Mouse (Mus musculus): ENCODE data around the gene Polr2c. TPM values are rescaled to one million over a fixed set of nuclear protein-coding genes. Genes with fewer than 3 reads are reported as not detected.

The Polr2c gene
- polyA plus RNA-seq, 1 experiment = 154 TPM

DNA sequence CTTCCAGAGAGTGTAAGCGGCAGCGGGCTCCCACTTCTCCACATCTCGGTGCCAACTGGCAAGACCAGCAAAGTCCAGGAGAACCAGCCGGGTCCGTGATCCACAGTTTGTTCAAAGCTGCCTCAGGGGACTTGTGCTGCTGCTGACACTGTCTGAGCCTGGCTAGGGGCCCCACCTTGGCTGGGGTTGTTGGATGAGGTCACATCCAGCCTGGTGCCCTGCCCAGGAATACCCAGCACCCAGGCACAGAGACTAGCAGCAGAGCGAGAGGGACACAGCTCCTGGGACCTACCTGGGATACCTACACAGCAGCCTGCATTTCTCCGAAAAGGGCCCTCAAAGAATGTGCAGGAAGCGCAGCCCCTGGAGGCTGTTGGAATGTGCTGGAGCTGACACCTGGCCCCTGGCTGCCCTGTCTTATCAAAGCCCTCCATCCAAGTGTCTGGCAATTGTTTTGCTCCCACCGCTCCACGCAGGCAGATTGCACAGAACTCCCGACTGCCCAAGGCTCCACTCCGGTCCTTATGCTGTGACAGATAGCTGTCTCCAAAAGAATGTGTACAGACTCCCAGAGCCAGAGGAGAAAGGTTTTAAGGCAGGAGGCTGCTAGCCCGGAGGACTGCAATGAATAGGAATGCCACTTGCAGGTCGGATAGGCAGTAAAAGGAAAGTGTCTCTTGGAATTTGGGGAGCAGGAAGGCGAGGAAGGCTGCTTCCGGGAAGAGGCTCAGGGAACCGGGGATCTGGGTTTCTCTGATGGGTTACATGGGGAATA is 18.0 kb downstream of the Polr2c start:
- peak overlapping the region; percentile 70 for H3K4me3 ChIP-seq (replicated peaks; ENCODE audit: insufficient read depth, low read depth, low read length)
- TF ChIP-seq POLR2A (IDR thresholded peaks at IDR 0.05; ENCODE audit: borderline replicate concordance, insufficient read depth, low read length) = no peak
- TF ChIP-seq CTCF (IDR thresholded peaks at IDR 0.05; ENCODE audit: borderline replicate concordance, insufficient read depth, low read depth, low read length) = no peak
- WGBS = 6% methylated on average over 17 of the region's 17 CpGs
- H3K27me3 ChIP-seq (ENCODE audit: control insufficient read depth, insufficient read depth, low read length) = no peaks in the 10 kb centered on the region
- no peak overlapping the region for H3K27ac ChIP-seq (ENCODE audit: insufficient read depth, low read length)
- no peak for DNase-seq
- H3K4me1 ChIP-seq (ENCODE audit: control insufficient read depth, insufficient read depth, low read length) = peaks cover 10% of the 10 kb centered on the region

DNA sequence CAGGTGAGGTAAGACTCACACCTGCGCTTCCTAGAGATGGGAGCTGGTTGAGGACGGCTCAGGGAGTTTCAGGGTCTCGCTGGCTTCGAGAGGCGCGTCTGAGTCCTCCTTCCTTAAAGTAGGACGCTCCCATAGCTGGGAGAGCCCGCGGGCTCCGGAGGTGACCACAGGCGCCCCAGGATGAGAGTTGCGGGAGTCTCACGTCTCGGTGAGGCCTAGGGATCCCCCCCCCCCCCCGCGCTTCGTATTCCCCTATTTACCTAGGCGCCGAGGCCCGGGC is 18.6 kb downstream of the Polr2c start:
- WGBS = 1% methylated on average over 19 of the region's 20 CpGs
- no peaks in the 10 kb centered on the region for H3K27me3 ChIP-seq (ENCODE audit: control insufficient read depth, insufficient read depth, low read length)
- TF ChIP-seq POLR2A (IDR thresholded peaks at IDR 0.05; ENCODE audit: borderline replicate concordance, insufficient read depth, low read length) (no peak), CTCF (IDR thresholded peaks at IDR 0.05; ENCODE audit: borderline replicate concordance, insufficient read depth, low read depth, low read length) (no peak)
- no peak for DNase-seq
- H3K4me3 ChIP-seq (replicated peaks; ENCODE audit: insufficient read depth, low read depth, low read length) = peak overlapping the region; percentile 70
- no peak overlapping the region for H3K27ac ChIP-seq (ENCODE audit: insufficient read depth, low read length)
- H3K4me1 ChIP-seq (ENCODE audit: control insufficient read depth, insufficient read depth, low read length) = peaks cover 8% of the 10 kb centered on the region

DNA sequence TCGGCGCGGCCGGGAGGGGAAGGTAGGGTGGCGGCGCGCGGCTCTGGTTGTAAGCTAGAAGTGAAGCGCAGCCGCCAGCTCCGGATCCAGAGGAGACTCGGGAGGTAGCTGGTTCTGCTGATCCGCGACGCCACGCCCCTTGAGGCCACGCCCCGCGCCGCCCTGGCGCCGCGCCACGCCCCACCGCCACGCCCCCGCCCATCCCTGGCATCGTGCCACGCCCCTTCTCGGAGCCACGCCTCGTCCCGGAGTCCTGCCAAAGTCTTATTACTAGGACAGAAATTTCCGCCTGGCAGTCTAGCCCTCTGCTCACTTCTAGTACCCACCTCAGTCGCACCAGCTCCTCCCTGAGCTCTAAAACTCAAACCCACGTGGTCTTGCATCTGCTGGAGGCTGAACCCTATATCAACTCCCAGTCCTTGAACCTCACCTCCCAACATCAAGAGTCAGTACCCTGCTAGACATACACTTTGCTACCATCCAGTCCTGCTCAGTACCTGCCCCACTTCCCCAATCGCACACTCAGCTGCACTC is 19.0 kb downstream of the Polr2c start, which contains the start of gene Dok4:
Gene Dok4 (minus strand): TSS at position 134 of the 534 bp plus-strand sequence.
- WGBS = under 1% methylated on average over 36 of the region's 37 CpGs

DNA sequence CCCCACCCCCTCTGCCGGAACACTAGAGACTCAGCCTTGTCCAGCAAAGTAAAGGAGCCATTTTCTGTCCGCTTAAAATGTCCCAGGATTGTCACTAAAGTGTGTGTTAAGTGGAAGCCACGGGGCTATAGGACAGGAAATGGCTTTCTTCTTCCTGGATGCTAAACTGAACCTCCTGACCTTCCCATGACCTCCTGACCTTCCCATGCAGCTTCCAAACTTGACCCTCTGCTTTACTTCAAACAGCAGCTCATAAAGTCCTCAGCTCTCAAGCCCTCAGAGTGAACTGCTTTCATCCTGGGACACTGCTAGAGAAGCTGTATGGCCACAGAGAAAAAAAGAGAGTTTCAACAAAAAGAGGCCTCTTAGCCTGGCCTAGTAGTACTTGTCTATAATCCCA is 19.6 kb downstream of the Polr2c start:
- no peak for DNase-seq
- H3K27ac ChIP-seq (ENCODE audit: insufficient read depth, low read length) = no peak overlapping the region
- peaks cover 4% of the 10 kb centered on the region for H3K4me1 ChIP-seq (ENCODE audit: control insufficient read depth, insufficient read depth, low read length)
- no peak overlapping the region for H3K4me3 ChIP-seq (replicated peaks; ENCODE audit: insufficient read depth, low read depth, low read length)
- no peak for TF ChIP-seq CTCF (IDR thresholded peaks at IDR 0.05; ENCODE audit: borderline replicate concordance, insufficient read depth, low read depth, low read length)
- TF ChIP-seq POLR2A (IDR thresholded peaks at IDR 0.05; ENCODE audit: borderline replicate concordance, insufficient read depth, low read length) = no peak
- no peaks in the 10 kb centered on the region for H3K27me3 ChIP-seq (ENCODE audit: control insufficient read depth, insufficient read depth, low read length)
- WGBS = 63% methylated on average over 3 of the region's 3 CpGs

More for the DNA sequence above, 19.0 kb downstream of the Polr2c start, which contains the start of gene Dok4:
- H3K4me3 ChIP-seq (replicated peaks; ENCODE audit: insufficient read depth, low read depth, low read length) = peak within 1 kb of the TSS; percentile 70
- no peak within 1 kb of the TSS for H3K27ac ChIP-seq (ENCODE audit: insufficient read depth, low read length)
- TF ChIP-seq POLR2A (IDR thresholded peaks at IDR 0.05; ENCODE audit: borderline replicate concordance, insufficient read depth, low read length) = no peak
- no peak for TF ChIP-seq CTCF (IDR thresholded peaks at IDR 0.05; ENCODE audit: borderline replicate concordance, insufficient read depth, low read depth, low read length)
- H3K4me1 ChIP-seq (ENCODE audit: control insufficient read depth, insufficient read depth, low read length) = peaks cover 6% of the 10 kb centered on the region
- DNase-seq = peak; percentile 68 to 76
- no peaks in the 10 kb centered on the region for H3K27me3 ChIP-seq (ENCODE audit: control insufficient read depth, insufficient read depth, low read length)

DNA sequence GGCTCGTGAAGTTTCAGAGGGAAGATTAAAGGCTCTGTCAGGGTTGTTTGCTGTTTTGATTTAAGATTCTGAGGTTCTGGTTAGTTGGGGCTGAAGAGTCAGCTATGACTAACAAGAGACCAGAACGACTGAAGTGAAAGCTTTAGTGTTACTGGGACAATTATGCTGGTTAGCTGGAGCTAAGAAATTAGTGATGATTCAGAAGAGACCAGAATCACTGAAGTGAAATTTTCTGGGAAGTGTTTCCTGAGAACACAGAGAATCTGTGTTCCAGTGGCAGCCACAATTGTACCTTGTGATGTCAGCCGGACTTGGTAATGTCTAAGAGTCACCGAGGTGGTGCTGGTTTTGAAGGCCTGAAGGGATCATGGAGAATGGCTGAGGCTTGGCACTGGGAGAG is 23.5 kb downstream of the Polr2c start:
- 78% methylated on average over 4 of the region's 4 CpGs for WGBS
- no peak for DNase-seq

DNA sequence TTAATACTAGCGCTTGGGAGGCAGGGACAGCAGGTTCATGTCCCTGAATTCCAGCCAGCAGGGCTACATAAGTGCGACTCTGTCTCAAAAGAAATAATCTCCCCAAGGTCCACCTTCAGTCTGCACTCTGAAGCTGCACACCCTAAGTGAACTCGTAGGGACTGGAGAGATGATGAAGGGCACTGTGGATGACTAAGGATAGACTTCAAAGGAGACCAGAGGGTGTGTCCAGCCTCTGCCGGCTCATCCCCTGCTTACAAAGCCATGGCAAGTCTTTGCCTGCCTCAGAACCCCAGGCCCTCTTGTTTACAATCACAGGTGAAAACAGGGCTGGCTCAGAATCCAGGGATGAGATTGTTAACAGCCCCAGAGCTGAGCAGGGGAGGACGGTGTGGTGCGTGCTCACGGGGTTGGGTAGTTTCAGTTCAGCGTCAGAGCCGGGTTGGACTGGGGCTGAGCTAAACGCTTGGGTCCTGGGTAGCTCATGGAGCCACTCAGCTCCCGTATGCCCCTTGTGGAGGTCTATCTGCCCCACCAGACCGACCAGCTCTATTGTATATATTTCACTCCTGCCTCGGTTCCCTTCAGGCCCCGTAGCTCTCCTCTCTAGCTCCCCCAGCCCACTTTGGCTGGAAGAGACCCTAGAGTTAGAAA is 31.3 kb downstream of the Polr2c start:
- no peak overlapping the region for H3K27ac ChIP-seq (ENCODE audit: insufficient read depth, low read length)
- no peaks in the 10 kb centered on the region for H3K4me1 ChIP-seq (ENCODE audit: control insufficient read depth, insufficient read depth, low read length)
- no peak overlapping the region for H3K4me3 ChIP-seq (replicated peaks; ENCODE audit: insufficient read depth, low read depth, low read length)
- no peaks in the 10 kb centered on the region for H3K27me3 ChIP-seq (ENCODE audit: control insufficient read depth, insufficient read depth, low read length)
- TF ChIP-seq POLR2A (IDR thresholded peaks at IDR 0.05; ENCODE audit: borderline replicate concordance, insufficient read depth, low read length) (no peak), CTCF (IDR thresholded peaks at IDR 0.05; ENCODE audit: borderline replicate concordance, insufficient read depth, low read depth, low read length) (no peak)
- DNase-seq = no peak
- WGBS = 45% methylated on average over 14 of the region's 14 CpGs

More for the DNA sequence above, 23.5 kb downstream of the Polr2c start:
- no peak overlapping the region for H3K27ac ChIP-seq (ENCODE audit: insufficient read depth, low read length)
- no peaks in the 10 kb centered on the region for H3K27me3 ChIP-seq (ENCODE audit: control insufficient read depth, insufficient read depth, low read length)
- H3K4me3 ChIP-seq (replicated peaks; ENCODE audit: insufficient read depth, low read depth, low read length) = no peak overlapping the region
- TF ChIP-seq POLR2A (IDR thresholded peaks at IDR 0.05; ENCODE audit: borderline replicate concordance, insufficient read depth, low read length) = no peak
- TF ChIP-seq CTCF (IDR thresholded peaks at IDR 0.05; ENCODE audit: borderline replicate concordance, insufficient read depth, low read depth, low read length) = no peak
- no peaks in the 10 kb centered on the region for H3K4me1 ChIP-seq (ENCODE audit: control insufficient read depth, insufficient read depth, low read length)

DNA sequence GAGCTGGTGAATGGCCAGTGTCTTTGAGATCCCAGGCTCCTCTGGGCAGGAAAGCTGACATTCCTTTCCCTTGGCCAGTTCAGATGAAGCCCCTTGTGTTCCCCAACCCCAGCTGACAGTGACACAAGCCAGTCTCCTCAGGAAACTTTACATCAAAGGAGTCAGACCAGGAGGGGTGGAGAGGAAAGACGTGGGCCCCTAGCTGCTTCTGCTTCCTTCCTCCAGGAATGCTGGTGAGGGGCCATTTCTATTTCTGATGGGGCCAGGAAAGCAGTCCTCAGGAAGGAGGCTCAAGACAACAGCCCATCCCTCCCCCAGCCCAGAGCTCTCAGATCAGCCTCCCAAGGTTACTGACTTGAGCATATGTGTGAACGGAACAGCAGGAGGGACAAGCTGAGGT is 35.7 kb downstream of the Polr2c start:
- H3K27ac ChIP-seq (ENCODE audit: insufficient read depth, low read length) = no peak overlapping the region
- H3K4me3 ChIP-seq (replicated peaks; ENCODE audit: insufficient read depth, low read depth, low read length) = no peak overlapping the region
- TF ChIP-seq POLR2A (IDR thresholded peaks at IDR 0.05; ENCODE audit: borderline replicate concordance, insufficient read depth, low read length) = no peak
- TF ChIP-seq CTCF (IDR thresholded peaks at IDR 0.05; ENCODE audit: borderline replicate concordance, insufficient read depth, low read depth, low read length) = no peak
- no peak for DNase-seq
- WGBS = 40% methylated on average over 2 of the region's 2 CpGs
- no peaks in the 10 kb centered on the region for H3K4me1 ChIP-seq (ENCODE audit: control insufficient read depth, insufficient read depth, low read length)
- no peaks in the 10 kb centered on the region for H3K27me3 ChIP-seq (ENCODE audit: control insufficient read depth, insufficient read depth, low read length)

DNA sequence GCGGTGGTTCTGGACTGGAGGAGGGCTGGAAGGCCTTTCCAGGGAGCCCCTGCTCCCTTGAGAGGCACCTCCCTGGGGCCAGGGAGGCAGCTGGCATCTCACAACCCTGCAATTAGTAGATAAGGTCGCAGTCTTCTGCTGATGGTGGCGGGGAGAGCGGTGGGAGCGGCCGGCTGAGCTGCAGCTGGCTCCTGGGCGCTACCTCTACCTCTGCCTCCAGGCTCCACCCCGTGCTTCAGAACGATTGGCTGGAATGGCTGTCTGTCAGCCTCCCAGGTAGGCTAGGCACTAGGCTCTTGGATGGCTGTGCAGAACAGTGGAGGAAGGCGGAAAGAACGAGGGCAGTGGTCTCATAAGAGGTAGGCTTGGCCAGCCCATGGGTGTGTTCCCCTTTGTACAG is 42.0 kb downstream of the Polr2c start:
- Histone ChIP-seq H3K4me1 (ENCODE audit: control insufficient read depth, insufficient read depth, low read length) (no peaks in the 10 kb centered on the region), H3K27ac (ENCODE audit: insufficient read depth, low read length) (no peak overlapping the region), H3K4me3 (replicated peaks; ENCODE audit: insufficient read depth, low read depth, low read length) (no peak overlapping the region), H3K27me3 (ENCODE audit: control insufficient read depth, insufficient read depth, low read length) (no peaks in the 10 kb centered on the region)
- TF ChIP-seq POLR2A (IDR thresholded peaks at IDR 0.05; ENCODE audit: borderline replicate concordance, insufficient read depth, low read length) (no peak), CTCF (IDR thresholded peaks at IDR 0.05; ENCODE audit: borderline replicate concordance, insufficient read depth, low read depth, low read length) (no peak)
- no peak for DNase-seq
- WGBS = 28% methylated on average over 11 of the region's 11 CpGs
